Mouse (Mus musculus): ENCODE data around the gene Gbx1. TPM values are rescaled to one million over a fixed set of nuclear protein-coding genes. Genes with fewer than 3 reads are reported as not detected.

Gene Gbx1
- total RNA-seq, 2 experiments from 2014 or later, result not detected

- DNase-seq, result no peak
Observed at GRCm38 (mm10) chr5:24525360-24526189, 1.4 kb downstream of the Gbx1 start.

- no peak for DNase-seq
Observed at GRCm38 (mm10) chr5:24524522-24524921, 2.5 kb downstream of the Gbx1 start.

GRCm38 (mm10) chr5:24523806-24524205 lies 3.2 kb downstream of the Gbx1 start:
- no peak for DNase-seq

- DNase-seq, result no peak
Observed at GRCm38 (mm10) chr5:24521366-24521765, 5.6 kb downstream of the Gbx1 start.

- no peak for DNase-seq
Observed at GRCm38 (mm10) chr5:24512271-24512670, 14.7 kb downstream of the Gbx1 start.

GRCm38 (mm10) chr5:24510635-24511034 lies 16.4 kb downstream of the Gbx1 start:
- DNase-seq, result peak; percentile 58

- no peak for DNase-seq
Observed at GRCm38 (mm10) chr5:24508406-24508805, 18.6 kb downstream of the Gbx1 start.

GRCm38 (mm10) chr5:24505513-24505912 lies 21.5 kb downstream of the Gbx1 start:
- DNase-seq, result no peak

GRCm38 (mm10) chr5:24502786-24503185 lies 24.2 kb downstream of the Gbx1 start:
- DNase-seq, result no peak

- no peak for DNase-seq
Observed at GRCm38 (mm10) chr5:24500851-24501250, 26.2 kb downstream of the Gbx1 start.

GRCm38 (mm10) chr5:24499113-24499512 lies 27.9 kb downstream of the Gbx1 start:
- DNase-seq, result no peak

GRCm38 (mm10) chr5:24497526-24497925 lies 29.5 kb downstream of the Gbx1 start:
- DNase-seq, result no peak

GRCm38 (mm10) chr5:24496756-24497155 lies 30.2 kb downstream of the Gbx1 start:
- no peak for DNase-seq

- no peak for DNase-seq
Observed at GRCm38 (mm10) chr5:24495019-24495418, 32.0 kb downstream of the Gbx1 start.

- DNase-seq, result no peak
Observed at GRCm38 (mm10) chr5:24492546-24493285, 34.3 kb downstream of the Gbx1 start.

GRCm38 (mm10) chr5:24490413-24490920 lies 36.5 kb downstream of the Gbx1 start:
- no peak for DNase-seq

GRCm38 (mm10) chr5:24486738-24487137 lies 40.3 kb downstream of the Gbx1 start:
- no peak for DNase-seq

- peak; percentile 93 for DNase-seq
Observed at GRCm38 (mm10) chr5:24486097-24486496, 40.9 kb downstream of the Gbx1 start.

- no peak for DNase-seq
Observed at GRCm38 (mm10) chr5:24484963-24485362, 42.0 kb downstream of the Gbx1 start.

- DNase-seq, result peak; percentile 53
Observed at GRCm38 (mm10) chr5:24483326-24483725, 43.7 kb downstream of the Gbx1 start.

- no peak for DNase-seq
Observed at GRCm38 (mm10) chr5:24482247-24483079, 44.5 kb downstream of the Gbx1 start.

- DNase-seq, result peak; percentile 75
Observed at GRCm38 (mm10) chr5:24481647-24482046, 45.4 kb downstream of the Gbx1 start.
